Mouse (Mus musculus): ENCODE measurements around the gene Gm45233. TPM values are rescaled to one million over a fixed set of nuclear protein-coding genes. Genes with fewer than 3 reads are reported as not detected.
A peak's percentile ranks its signal among the peaks of the same experiment; 100 is the strongest.

The Gm45233 gene
- polyA plus RNA-seq, 1 experiment from 2014 or later = not detected

DNA sequence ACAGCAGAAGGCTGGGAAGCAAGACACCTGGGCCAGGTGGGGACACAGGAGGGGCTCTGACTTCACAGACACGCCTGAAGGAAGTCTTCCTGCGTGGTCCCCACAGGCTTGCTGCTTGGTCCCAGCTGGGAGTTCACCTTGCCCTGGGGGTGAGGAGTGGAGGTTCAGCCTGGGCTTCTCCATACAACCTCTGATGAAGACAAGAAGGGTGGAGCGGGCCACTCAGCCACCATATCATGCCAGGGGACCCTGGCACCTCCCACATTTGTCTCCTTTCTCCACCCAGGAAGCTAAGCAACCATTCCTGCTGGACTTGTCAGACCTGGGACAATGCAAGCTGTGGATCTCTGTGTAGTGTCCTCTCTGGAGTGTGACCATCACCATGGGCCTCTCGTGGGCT is 18.9 kb downstream of the Gm45233 start, which contains the start of gene Vsig10l:
Gene Vsig10l (plus strand): TSS at position 301 of the 400 bp plus-strand sequence.
- Histone ChIP-seq H3K36me3 (ENCODE audit: control insufficient read depth, insufficient read depth, low read length) (no peaks in the 10 kb centered on the region; the same call in 1 of the 2 replicates), H3K9me3 (ENCODE audit: control insufficient read depth, low read length) (no peaks in the 10 kb centered on the region), H3K27me3 (ENCODE audit: control insufficient read depth, insufficient read depth, low read depth, low read length) (peaks cover 2% of the 10 kb centered on the region; the same call in 1 of the 2 replicates), H3K4me2 (ENCODE audit: low read depth, low read length) (no peak within 1 kb of the TSS), H3K4me1 (replicated peaks; ENCODE audit: control insufficient read depth, insufficient read depth, low read length) (peaks cover 12% of the 10 kb centered on the region), H3K9ac (ENCODE audit: low read length) (no peak within 1 kb of the TSS), H3K4me3 (ENCODE audit: low read length) (no peak within 1 kb of the TSS), H3K27ac (ENCODE audit: low read length) (no peak within 1 kb of the TSS)
- ATAC-seq (ENCODE audit: low read depth) = no peak
- 54% methylated on average over 4 of the region's 4 CpGs for WGBS

DNA sequence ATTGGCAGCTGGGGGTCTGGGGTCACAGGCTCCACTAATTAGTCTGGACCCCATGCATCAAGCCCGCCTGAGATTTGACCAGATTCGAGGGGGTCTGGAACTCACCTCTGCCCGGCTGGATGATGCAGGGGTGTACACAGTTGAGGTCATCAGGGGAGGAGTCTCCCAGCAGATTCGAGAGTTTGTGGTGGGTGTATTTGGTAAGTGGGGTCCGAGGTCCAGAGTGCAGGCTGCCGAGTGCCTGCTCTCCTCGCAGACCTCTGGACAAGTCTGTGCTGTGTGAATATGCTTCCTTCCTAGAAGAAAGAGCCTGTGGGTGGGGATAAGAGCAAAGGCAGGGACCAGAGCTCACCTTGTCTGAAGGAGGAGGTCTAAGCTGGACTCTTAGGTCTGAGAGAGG is 20.0 kb downstream of the Gm45233 start:
- peaks cover 2% of the 10 kb centered on the region; the same call in 1 of the 2 replicates for H3K27me3 ChIP-seq (ENCODE audit: control insufficient read depth, insufficient read depth, low read depth, low read length)
- peaks cover 12% of the 10 kb centered on the region for H3K4me1 ChIP-seq (replicated peaks; ENCODE audit: control insufficient read depth, insufficient read depth, low read length)
- H3K36me3 ChIP-seq (ENCODE audit: control insufficient read depth, insufficient read depth, low read length) = no peaks in the 10 kb centered on the region
- no peak overlapping the region for H3K4me2 ChIP-seq (ENCODE audit: low read depth, low read length)
- H3K9me3 ChIP-seq (ENCODE audit: control insufficient read depth, low read length) = no peaks in the 10 kb centered on the region
- no peak overlapping the region for H3K4me3 ChIP-seq (ENCODE audit: low read length)
- WGBS = 68% methylated on average over 7 of the region's 7 CpGs
- no peak overlapping the region for H3K9ac ChIP-seq (ENCODE audit: low read length)
- H3K27ac ChIP-seq (ENCODE audit: low read length) = no peak overlapping the region
- no peak for ATAC-seq (ENCODE audit: low read depth)

DNA sequence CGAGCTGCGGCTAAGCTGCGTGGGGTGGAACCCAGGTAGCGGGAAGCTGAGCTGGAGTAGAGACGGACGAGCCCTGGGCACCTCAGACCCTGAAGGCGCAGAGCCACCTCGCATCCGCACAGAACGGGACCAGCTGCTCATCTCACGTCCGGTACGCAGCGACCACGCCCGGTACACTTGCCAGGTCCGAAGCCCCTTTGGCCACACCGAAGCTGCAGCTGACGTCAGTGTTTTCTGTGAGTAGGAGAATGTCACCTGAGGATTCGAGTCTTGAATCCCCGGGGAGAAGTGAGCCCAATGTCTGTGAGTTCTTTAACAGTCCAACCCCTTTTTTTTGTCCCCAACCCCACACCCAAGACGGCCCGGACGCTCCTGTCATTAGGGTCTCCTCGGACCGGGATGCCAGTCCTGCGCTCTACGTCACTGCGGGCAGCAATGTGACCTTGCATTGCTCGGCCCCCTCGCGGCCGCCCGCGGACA is 21.0 kb downstream of the Gm45233 start:
- H3K36me3 ChIP-seq (ENCODE audit: control insufficient read depth, insufficient read depth, low read length) = no peaks in the 10 kb centered on the region
- H3K4me2 ChIP-seq (ENCODE audit: low read depth, low read length) = peak overlapping the region; percentile 97
- ATAC-seq (ENCODE audit: low read depth) = no peak; the same call in 1 of the 2 replicates
- H3K4me1 ChIP-seq (replicated peaks; ENCODE audit: control insufficient read depth, insufficient read depth, low read length) = peaks cover 12% of the 10 kb centered on the region
- H3K9ac ChIP-seq (ENCODE audit: low read length) = peak overlapping the region; percentile 65
- H3K9me3 ChIP-seq (ENCODE audit: control insufficient read depth, low read length) = no peaks in the 10 kb centered on the region
- peaks cover 2% of the 10 kb centered on the region; the same call in 1 of the 2 replicates for H3K27me3 ChIP-seq (ENCODE audit: control insufficient read depth, insufficient read depth, low read depth, low read length)
- H3K4me3 ChIP-seq (ENCODE audit: low read length) = peak overlapping the region; percentile 54
- no peak overlapping the region for H3K27ac ChIP-seq (ENCODE audit: low read length)
- 7% methylated on average over 35 of the region's 35 CpGs for WGBS

DNA sequence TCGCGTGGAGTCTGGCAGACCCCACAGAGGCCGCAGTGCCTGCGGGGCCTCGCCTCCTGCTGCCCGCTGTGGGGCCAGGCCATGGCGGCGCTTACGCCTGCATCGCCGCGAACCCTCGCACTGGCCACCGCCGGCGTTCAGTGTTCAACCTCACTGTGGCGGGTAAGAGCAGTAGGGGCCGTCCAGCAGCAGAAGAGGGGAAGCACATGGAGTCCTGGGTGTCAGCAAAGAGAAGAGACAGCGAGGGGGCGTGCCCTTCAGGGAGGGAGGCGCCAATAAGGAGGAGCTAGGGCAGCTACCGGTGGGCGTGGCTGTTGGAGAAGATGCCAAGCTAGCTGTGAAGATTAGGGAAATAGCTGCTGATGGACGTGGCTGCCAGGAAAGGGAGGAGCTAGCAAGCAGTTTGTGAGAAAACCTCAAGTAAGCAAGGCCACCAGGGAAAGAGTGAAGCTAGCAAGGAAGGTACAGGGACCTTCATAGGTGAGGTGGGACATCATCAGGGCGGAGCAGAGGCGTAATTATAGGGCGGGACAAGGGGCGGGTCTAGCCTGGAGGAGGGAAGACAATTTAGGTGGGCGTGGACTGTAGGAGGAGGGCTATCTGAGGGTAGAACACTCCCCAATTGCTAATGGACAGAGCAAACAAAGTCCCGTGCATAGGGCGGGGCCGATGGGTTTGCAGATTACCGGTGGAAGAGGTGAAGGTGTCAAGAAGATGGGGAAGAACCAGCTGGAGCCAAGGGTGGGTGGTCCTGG is 21.6 kb downstream of the Gm45233 start:
- Histone ChIP-seq H3K4me1 (replicated peaks; ENCODE audit: control insufficient read depth, insufficient read depth, low read length) (peaks cover 12% of the 10 kb centered on the region), H3K9me3 (ENCODE audit: control insufficient read depth, low read length) (no peaks in the 10 kb centered on the region), H3K27me3 (ENCODE audit: control insufficient read depth, insufficient read depth, low read depth, low read length) (peaks cover 2% of the 10 kb centered on the region; the same call in 1 of the 2 replicates), H3K36me3 (ENCODE audit: control insufficient read depth, insufficient read depth, low read length) (no peaks in the 10 kb centered on the region), H3K27ac (ENCODE audit: low read length) (no peak overlapping the region), H3K4me3 (ENCODE audit: low read length) (peak overlapping the region; percentile 54), H3K4me2 (ENCODE audit: low read depth, low read length) (peak overlapping the region; percentile 97), H3K9ac (ENCODE audit: low read length) (peak overlapping the region; percentile 65)
- WGBS = 1% methylated on average over 33 of the region's 33 CpGs
- ATAC-seq (ENCODE audit: low read depth) = peak; percentile 89

DNA sequence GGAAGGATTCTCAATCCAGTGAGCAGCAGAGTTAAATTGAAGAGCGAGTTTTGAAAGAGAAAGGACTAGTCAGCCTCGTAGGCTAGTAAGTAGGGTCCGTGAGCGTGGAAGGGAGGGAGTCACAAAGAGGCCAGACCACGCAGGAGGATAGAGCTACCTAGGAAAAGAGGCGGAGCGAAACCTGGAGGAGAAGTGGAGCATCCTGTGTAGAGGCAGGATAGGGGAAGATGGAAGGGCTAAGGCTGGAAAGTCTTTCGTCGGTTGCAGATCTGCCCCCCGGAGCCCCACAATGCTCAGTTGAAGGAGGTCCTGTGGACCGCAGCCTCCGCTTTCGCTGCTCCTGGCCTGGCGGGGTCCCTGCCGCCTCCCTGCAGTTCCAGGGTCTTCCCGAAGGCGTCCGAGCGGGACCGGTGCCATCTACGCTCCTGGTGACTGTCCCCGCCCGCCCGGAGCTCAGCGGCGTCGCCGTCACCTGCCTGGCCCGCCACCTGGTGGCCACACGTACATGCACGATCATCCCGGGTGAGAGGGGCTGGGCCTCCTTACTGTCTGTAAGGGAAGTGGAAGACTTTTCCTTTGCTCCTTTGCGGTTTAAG is 22.3 kb downstream of the Gm45233 start:
- peaks cover 12% of the 10 kb centered on the region for H3K4me1 ChIP-seq (replicated peaks; ENCODE audit: control insufficient read depth, insufficient read depth, low read length)
- no peak overlapping the region for H3K27ac ChIP-seq (ENCODE audit: low read length)
- H3K4me3 ChIP-seq (ENCODE audit: low read length) = peak overlapping the region; percentile 54
- H3K4me2 ChIP-seq (ENCODE audit: low read depth, low read length) = peak overlapping the region; percentile 97
- H3K9ac ChIP-seq (ENCODE audit: low read length) = peak overlapping the region; percentile 56
- WGBS = under 1% methylated on average over 31 of the region's 33 CpGs
- H3K9me3 ChIP-seq (ENCODE audit: control insufficient read depth, low read length) = no peaks in the 10 kb centered on the region
- H3K27me3 ChIP-seq (ENCODE audit: control insufficient read depth, insufficient read depth, low read depth, low read length) = peaks cover 2% of the 10 kb centered on the region; the same call in 1 of the 2 replicates
- ATAC-seq (ENCODE audit: low read depth) = peak; percentile 68
- H3K36me3 ChIP-seq (ENCODE audit: control insufficient read depth, insufficient read depth, low read length) = no peaks in the 10 kb centered on the region

DNA sequence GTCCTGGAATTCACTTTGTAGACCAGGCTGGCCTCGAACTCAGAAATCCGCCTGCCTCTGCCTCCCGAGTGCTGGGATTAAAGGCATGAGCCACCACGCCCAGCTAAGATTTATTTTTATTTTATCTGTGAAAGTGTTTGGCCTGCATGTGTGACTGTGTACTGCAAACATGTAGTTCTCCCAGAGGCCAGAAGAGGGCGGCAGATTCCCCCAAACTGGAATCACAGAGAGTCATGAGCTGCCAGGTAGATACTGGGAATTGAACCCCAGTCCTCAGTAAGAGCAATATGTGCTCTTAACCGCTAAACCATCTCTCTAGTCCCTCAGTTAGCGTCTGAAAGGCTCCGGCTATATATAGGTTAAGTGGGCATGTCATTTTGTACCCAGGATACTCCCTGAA is 26.4 kb downstream of the Gm45233 start:
- Histone ChIP-seq H3K9ac (ENCODE audit: low read length) (no peak overlapping the region), H3K4me1 (replicated peaks; ENCODE audit: control insufficient read depth, insufficient read depth, low read length) (peaks cover 6% of the 10 kb centered on the region), H3K4me3 (ENCODE audit: low read length) (no peak overlapping the region), H3K4me2 (ENCODE audit: low read depth, low read length) (no peak overlapping the region), H3K36me3 (ENCODE audit: control insufficient read depth, insufficient read depth, low read length) (no peaks in the 10 kb centered on the region), H3K9me3 (ENCODE audit: control insufficient read depth, low read length) (no peaks in the 10 kb centered on the region), H3K27ac (ENCODE audit: low read length) (no peak overlapping the region), H3K27me3 (ENCODE audit: control insufficient read depth, insufficient read depth, low read depth, low read length) (peaks cover 3% of the 10 kb centered on the region; the same call in 1 of the 2 replicates)
- ATAC-seq (ENCODE audit: low read depth) = no peak
- WGBS = 36% methylated on average over 8 of the region's 8 CpGs

DNA sequence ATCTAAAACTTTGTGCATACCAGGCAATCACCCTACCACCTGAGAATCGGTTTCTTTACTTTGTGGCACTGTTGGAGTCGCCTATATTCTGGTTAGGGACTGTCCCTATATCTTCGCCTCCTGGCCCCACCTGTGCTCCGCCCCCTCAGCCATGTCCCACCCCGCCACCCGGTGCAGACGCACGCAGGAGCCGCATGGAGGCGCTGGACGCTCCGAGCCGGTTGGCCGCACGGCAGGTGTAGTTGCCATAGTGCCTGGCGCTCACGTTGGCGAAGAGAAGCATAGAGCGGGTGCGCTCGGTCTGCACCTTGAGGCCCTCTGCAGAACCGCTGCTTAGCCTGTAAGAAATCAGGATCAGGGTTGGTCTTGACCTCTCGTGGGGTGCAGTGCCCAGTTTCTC is 31.8 kb downstream of the Gm45233 start:
- ATAC-seq (ENCODE audit: low read depth) = no peak; the same call in 1 of the 2 replicates
- Histone ChIP-seq H3K27me3 (ENCODE audit: control insufficient read depth, insufficient read depth, low read depth, low read length) (peaks cover 24% of the 10 kb centered on the region), H3K4me1 (replicated peaks; ENCODE audit: control insufficient read depth, insufficient read depth, low read length) (no peaks in the 10 kb centered on the region), H3K4me3 (ENCODE audit: low read length) (no peak overlapping the region), H3K27ac (ENCODE audit: low read length) (no peak overlapping the region), H3K9ac (ENCODE audit: low read length) (no peak overlapping the region), H3K4me2 (ENCODE audit: low read depth, low read length) (no peak overlapping the region), H3K9me3 (ENCODE audit: control insufficient read depth, low read length) (no peaks in the 10 kb centered on the region), H3K36me3 (ENCODE audit: control insufficient read depth, insufficient read depth, low read length) (no peaks in the 10 kb centered on the region)
- WGBS = 11% methylated on average over 23 of the region's 23 CpGs

DNA sequence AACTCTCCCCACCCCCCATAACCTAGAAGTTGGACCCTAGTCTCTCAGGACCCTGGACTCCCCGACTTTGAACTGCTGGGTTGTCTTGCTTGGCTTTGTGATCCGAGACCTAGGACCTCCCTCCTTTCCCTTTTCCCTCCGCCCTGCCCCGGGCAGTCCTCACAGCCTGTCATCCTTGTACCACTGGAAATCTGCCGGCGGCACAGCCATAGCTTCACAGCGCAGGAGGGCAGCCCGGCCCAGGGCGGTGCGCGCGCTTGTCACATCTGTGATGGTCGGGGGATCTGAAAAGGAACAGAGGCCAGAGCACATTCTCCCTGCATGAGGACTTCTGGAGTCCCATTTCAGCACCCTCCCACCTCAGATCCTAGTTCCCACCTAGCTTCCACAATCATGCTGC is 32.4 kb downstream of the Gm45233 start:
- Histone ChIP-seq H3K27me3 (ENCODE audit: control insufficient read depth, insufficient read depth, low read depth, low read length) (peaks cover 24% of the 10 kb centered on the region), H3K27ac (ENCODE audit: low read length) (no peak overlapping the region), H3K9me3 (ENCODE audit: control insufficient read depth, low read length) (no peaks in the 10 kb centered on the region), H3K4me1 (replicated peaks; ENCODE audit: control insufficient read depth, insufficient read depth, low read length) (no peaks in the 10 kb centered on the region), H3K36me3 (ENCODE audit: control insufficient read depth, insufficient read depth, low read length) (no peaks in the 10 kb centered on the region), H3K4me2 (ENCODE audit: low read depth, low read length) (no peak overlapping the region), H3K4me3 (ENCODE audit: low read length) (no peak overlapping the region), H3K9ac (ENCODE audit: low read length) (no peak overlapping the region)
- no peak for ATAC-seq (ENCODE audit: low read depth)
- WGBS = 4% methylated on average over 13 of the region's 13 CpGs

DNA sequence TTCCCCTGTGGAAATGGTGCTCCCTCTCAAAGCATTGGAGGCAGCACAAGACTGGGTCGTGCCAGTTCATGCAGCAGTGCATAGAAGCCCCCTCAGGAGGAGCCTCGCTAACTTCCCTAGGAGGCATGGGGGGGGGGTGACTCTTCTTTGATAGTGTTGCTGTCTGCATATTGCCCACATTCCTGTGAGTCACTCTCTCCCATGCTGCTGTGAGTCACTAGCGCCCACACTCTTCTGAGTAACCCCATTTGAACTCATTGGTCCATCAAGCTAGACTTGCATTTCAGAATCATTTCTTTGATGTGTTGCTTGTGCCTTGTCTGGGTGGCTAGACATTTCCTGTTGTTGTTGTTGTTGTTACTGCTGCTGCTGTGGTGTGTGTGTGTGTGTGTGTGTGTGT is 37.3 kb downstream of the Gm45233 start:
- peaks cover 13% of the 10 kb centered on the region for H3K27me3 ChIP-seq (ENCODE audit: control insufficient read depth, insufficient read depth, low read depth, low read length)
- H3K9ac ChIP-seq (ENCODE audit: low read length) = no peak overlapping the region
- H3K36me3 ChIP-seq (ENCODE audit: control insufficient read depth, insufficient read depth, low read length) = no peaks in the 10 kb centered on the region
- H3K4me3 ChIP-seq (ENCODE audit: low read length) = no peak overlapping the region
- ATAC-seq (ENCODE audit: low read depth) = no peak
- no peaks in the 10 kb centered on the region for H3K9me3 ChIP-seq (ENCODE audit: control insufficient read depth, low read length)
- H3K4me1 ChIP-seq (replicated peaks; ENCODE audit: control insufficient read depth, insufficient read depth, low read length) = 0 out of 2 replicates have a peak, but pooled peaks cover 4% of the 10 kb centered on the region
- H3K4me2 ChIP-seq (ENCODE audit: low read depth, low read length) = no peak overlapping the region
- no peak overlapping the region for H3K27ac ChIP-seq (ENCODE audit: low read length)
- WGBS = 57% methylated on average over 3 of the region's 3 CpGs

Data from lung, embryonic 16.5 days (tissue).